Mouse (Mus musculus): ENCODE results near the gene Gchfr.

Gene Gchfr

GRCm38 (mm10) chr2:119173991-119174651 is 6.5 kb downstream of the Gchfr start, which contains the start of gene Gm14137:
Gene Gm14137, plus strand, starts transcription at chr2:119174509.
- DNase-seq = no peak

- no peak for DNase-seq
Measured at GRCm38 (mm10) chr2:119174866-119175265, 7.3 kb downstream of the Gchfr start.

GRCm38 (mm10) chr2:119175614-119176013 is 8.0 kb downstream of the Gchfr start:
- DNase-seq = peak; percentile 14 to 29

- peak; percentile 31 to 46 for DNase-seq
Measured at GRCm38 (mm10) chr2:119176761-119177160, 9.2 kb downstream of the Gchfr start.

- no peak for DNase-seq
Measured at GRCm38 (mm10) chr2:119177384-119177939, 9.9 kb downstream of the Gchfr start.

- no peak for DNase-seq
Measured at GRCm38 (mm10) chr2:119182914-119183313, 15.3 kb downstream of the Gchfr start.

GRCm38 (mm10) chr2:119189029-119189710 is 21.6 kb downstream of the Gchfr start:
- peak; percentile 63 to 87 for DNase-seq

- no peak for DNase-seq
Measured at GRCm38 (mm10) chr2:119190969-119191368, 23.4 kb downstream of the Gchfr start.

- no peak for DNase-seq
Measured at GRCm38 (mm10) chr2:119194140-119194539, 26.6 kb downstream of the Gchfr start.

- no peak for DNase-seq
Measured at GRCm38 (mm10) chr2:119196316-119197108, 28.9 kb downstream of the Gchfr start.

- DNase-seq = no peak
Measured at GRCm38 (mm10) chr2:119197493-119197892, 29.9 kb downstream of the Gchfr start.

- DNase-seq = no peak
Measured at GRCm38 (mm10) chr2:119198049-119198448, 30.5 kb downstream of the Gchfr start.

GRCm38 (mm10) chr2:119198934-119199333 is 31.4 kb downstream of the Gchfr start:
- no peak for DNase-seq

- peak in 1 of 2 experiments; percentile 16 for DNase-seq
Measured at GRCm38 (mm10) chr2:119202914-119203453, 35.4 kb downstream of the Gchfr start.

GRCm38 (mm10) chr2:119203871-119204460 is 36.4 kb downstream of the Gchfr start:
- peak in 1 of 2 experiments; percentile 25 for DNase-seq

- DNase-seq = no peak
Measured at GRCm38 (mm10) chr2:119207961-119208343, 40.4 kb downstream of the Gchfr start.

GRCm38 (mm10) chr2:119208344-119209175 is 41.0 kb downstream of the Gchfr start, which contains the start of the genes Zfyve19 and Dnajc17:
Gene Zfyve19, plus strand, starts transcription at chr2:119208617.
Gene Dnajc17, minus strand, starts transcription at chr2:119208795.
- peak; percentile 96 for DNase-seq

- no peak for DNase-seq
Measured at GRCm38 (mm10) chr2:119209176-119209507, 41.6 kb downstream of the Gchfr start.

Data from kidney, adult 8-10 months (tissue).